Mouse (Mus musculus) hindbrain, embryonic 11.5 days (tissue): ENCODE results near the gene Mcm6. TPM values are rescaled to one million over a fixed set of nuclear protein-coding genes. Genes with fewer than 3 reads are reported as not detected.

Source experiments
- ATAC-seq: fragments of 200-750 bp; cut with Nextera tagmentation; 2 replicates; pipeline ENCODE4 v1.8.0; 2017; ENCODE audit warnings: mild to moderate bottlenecking, moderate TSS enrichment, moderate library complexity; ENCODE audit not compliant: low FRiP score
- DNase-seq: peaks from one replicate; pipeline ENCODE4 v3.0.0-alpha.2; 2015; ENCODE audit warnings: low spot score
- H3K27ac ChIP-seq: fragments of 300-500 bp; sonication (generic); 2 replicates; pipeline ENCODE4 v1.5.1; 2014; ENCODE audit warnings: mild to moderate bottlenecking, low read depth, low read length
- H3K27me3 ChIP-seq: fragments of 300-500 bp; sonication (generic); 2 replicates; pipeline ENCODE4 v1.6.1; 2014; ENCODE audit warnings: mild to moderate bottlenecking, low read length, moderate library complexity, mixed read lengths; ENCODE audit not compliant: control insufficient read depth, insufficient read depth
- H3K36me3 ChIP-seq: fragments of 300-500 bp; sonication (generic); 2 replicates; pipeline ENCODE4 v1.6.1; 2014; ENCODE audit warnings: mild to moderate bottlenecking, low read length, moderate library complexity, mixed read lengths; ENCODE audit not compliant: control insufficient read depth, insufficient read depth
- H3K4me1 ChIP-seq: fragments of 300-500 bp; sonication (generic); replicated peaks from 2 replicates; pipeline ENCODE4 v1.6.1; 2014; ENCODE audit warnings: low read length, mixed read lengths; ENCODE audit not compliant: control insufficient read depth, insufficient read depth
- H3K4me2 ChIP-seq: fragments of 300-500 bp; sonication (generic); replicated peaks from 2 replicates; pipeline ENCODE4 v1.6.1; 2014; ENCODE audit warnings: mild to moderate bottlenecking, low read depth, low read length
- H3K4me3 ChIP-seq: fragments of 300-500 bp; sonication (generic); 2 replicates; pipeline ENCODE4 v1.5.1; 2014; ENCODE audit warnings: low read depth, low read length
- H3K9ac ChIP-seq: fragments of 300-500 bp; sonication (generic); 2 replicates; pipeline ENCODE4 v1.6.1; 2014; ENCODE audit warnings: low read depth, low read length
- H3K9me3 ChIP-seq: fragments of 300-500 bp; sonication (generic); 2 replicates; pipeline ENCODE4 v1.6.1; 2016; ENCODE audit warnings: low read length; ENCODE audit not compliant: control insufficient read depth
- WGBS: fragments of 180-500 bp; shearing (Covaris S2); extraction: QIAGEN DNeasy Blood & Tissue Kit; methylation state at CpG from one replicate; pipeline ENCODE4 v1.1.7; 2014; 5-methylcytosine and 5-hydroxymethylcytosine counted together
- polyA plus RNA-seq: library from polyadenylated mRNA; unstranded; fragments of >200 nt; fragmentation: Nextera tagmentation; extraction: Ambion mirVana; gene quantifications from 2 replicates; pipeline ENCODE4 v1.2.1, GENCODE M21; 2014

The Mcm6 gene
- polyA plus RNA-seq, 1 experiment from 2014 or later = 257 TPM

GRCm38 (mm10) chr1:128394657-128395056 is 35.2 kb upstream of the Mcm6 start:
- Histone ChIP-seq H3K4me2 (no peak overlapping the region), H3K9me3 (no peaks in the 10 kb centered on the region; the same call in 1 of the 2 replicates)
- WGBS = 91% methylated on average over 3 of the region's 3 CpGs

GRCm38 (mm10) chr1:128392382-128392781 is 32.9 kb upstream of the Mcm6 start:
- no peak overlapping the region for H3K4me3 ChIP-seq
- no peak overlapping the region for H3K9ac ChIP-seq
- peaks cover 3% of the 10 kb centered on the region; the same call in 1 of the 2 replicates for H3K36me3 ChIP-seq
- no peaks in the 10 kb centered on the region for H3K4me1 ChIP-seq
- 63% methylated on average over 2 of the region's 2 CpGs for WGBS
- ATAC-seq (no peak), DNase-seq (no peak)
- H3K4me2 ChIP-seq = no peak overlapping the region
- no peaks in the 10 kb centered on the region; the same call in 1 of the 2 replicates for H3K9me3 ChIP-seq
- H3K27me3 ChIP-seq = no peaks in the 10 kb centered on the region
- H3K27ac ChIP-seq = no peak overlapping the region

More at GRCm38 (mm10) chr1:128394657-128395056, 35.2 kb upstream of the Mcm6 start:
- Histone ChIP-seq H3K4me1 (no peaks in the 10 kb centered on the region), H3K4me3 (no peak overlapping the region), H3K27ac (no peak overlapping the region), H3K9ac (no peak overlapping the region), H3K36me3 (peaks cover 3% of the 10 kb centered on the region; the same call in 1 of the 2 replicates), H3K27me3 (no peaks in the 10 kb centered on the region)
- ATAC-seq (no peak), DNase-seq (no peak)

- 94% methylated on average over 7 of the region's 7 CpGs for WGBS
- no peak for DNase-seq
- Histone ChIP-seq H3K27ac (no peak overlapping the region), H3K27me3 (no peaks in the 10 kb centered on the region), H3K4me1 (no peaks in the 10 kb centered on the region), H3K36me3 (no peaks in the 10 kb centered on the region), H3K9me3 (no peaks in the 10 kb centered on the region), H3K4me3 (no peak overlapping the region), H3K4me2 (no peak overlapping the region), H3K9ac (no peak overlapping the region)
- ATAC-seq = no peak
Measured at GRCm38 (mm10) chr1:128386487-128386886, 27.0 kb upstream of the Mcm6 start.

- no peak for ATAC-seq
- no peak for DNase-seq
Measured at GRCm38 (mm10) chr1:128376841-128377240, 17.4 kb upstream of the Mcm6 start.

GRCm38 (mm10) chr1:128372143-128372860 is 12.8 kb upstream of the Mcm6 start:
- Histone ChIP-seq H3K4me3 (no peak overlapping the region), H3K36me3 (no peaks in the 10 kb centered on the region; the same call in 1 of the 2 replicates), H3K4me1 (no peaks in the 10 kb centered on the region), H3K4me2 (no peak overlapping the region), H3K27me3 (no peaks in the 10 kb centered on the region), H3K9me3 (no peaks in the 10 kb centered on the region), H3K27ac (no peak overlapping the region), H3K9ac (no peak overlapping the region)
- ATAC-seq (peak; percentile 25; the same call in 1 of the 2 replicates), DNase-seq (no peak)
- WGBS = 86% methylated on average over 7 of the region's 7 CpGs

More at GRCm38 (mm10) chr1:128376841-128377240, 17.4 kb upstream of the Mcm6 start:
- Histone ChIP-seq H3K27ac (no peak overlapping the region), H3K4me3 (no peak overlapping the region), H3K27me3 (no peaks in the 10 kb centered on the region), H3K9ac (no peak overlapping the region), H3K36me3 (peaks cover 4% of the 10 kb centered on the region; the same call in 1 of the 2 replicates), H3K4me1 (no peaks in the 10 kb centered on the region), H3K4me2 (no peak overlapping the region), H3K9me3 (no peaks in the 10 kb centered on the region)
- WGBS = 88% methylated on average over 4 of the region's 4 CpGs

- H3K4me1 ChIP-seq = no peaks in the 10 kb centered on the region
- peak; percentile 78 for DNase-seq
- ATAC-seq = peak; percentile 68
- no peaks in the 10 kb centered on the region for H3K9me3 ChIP-seq
- WGBS = 64% methylated on average over 5 of the region's 5 CpGs
- H3K27me3 ChIP-seq = no peaks in the 10 kb centered on the region
- no peak overlapping the region for H3K9ac ChIP-seq
- no peaks in the 10 kb centered on the region for H3K36me3 ChIP-seq
- H3K4me3 ChIP-seq = no peak overlapping the region
- H3K4me2 ChIP-seq = no peak overlapping the region
- H3K27ac ChIP-seq = no peak overlapping the region
Measured at GRCm38 (mm10) chr1:128368732-128369441, 9.4 kb upstream of the Mcm6 start.

- WGBS = 79% methylated on average over 2 of the region's 2 CpGs
- Histone ChIP-seq H3K9me3 (no peaks in the 10 kb centered on the region), H3K27ac (no peak overlapping the region), H3K4me2 (no peak overlapping the region), H3K36me3 (no peaks in the 10 kb centered on the region), H3K4me1 (0 out of 2 replicates have a peak, but pooled peaks cover 2% of the 10 kb centered on the region), H3K27me3 (no peaks in the 10 kb centered on the region), H3K9ac (no peak overlapping the region), H3K4me3 (no peak overlapping the region)
- ATAC-seq (no peak), DNase-seq (no peak)
Measured at GRCm38 (mm10) chr1:128360601-128361000, 1.1 kb upstream of the Mcm6 start.

GRCm38 (mm10) chr1:128358916-128359553 is 429 bp downstream of the Mcm6 start:
- H3K27ac ChIP-seq = peak overlapping the region; percentile 65

More at GRCm38 (mm10) chr1:128358916-128359553, 429 bp downstream of the Mcm6 start:
- 0% methylated on average over 35 of the region's 35 CpGs for WGBS
- H3K9me3 ChIP-seq = no peaks in the 10 kb centered on the region
- H3K4me3 ChIP-seq = peak overlapping the region; percentile 86
- peak overlapping the region; percentile 84 for H3K4me2 ChIP-seq
- ATAC-seq = peak; percentile 85
- no peaks in the 10 kb centered on the region for H3K27me3 ChIP-seq
- 0 out of 2 replicates have a peak, but pooled peaks cover 2% of the 10 kb centered on the region for H3K4me1 ChIP-seq
- 0 out of 2 replicates have a peak, but pooled peaks cover 3% of the 10 kb centered on the region for H3K36me3 ChIP-seq
- no peak for DNase-seq
- peak overlapping the region; percentile 85 for H3K9ac ChIP-seq
